24 mouse cellular contexts compared by ENCODE assay signal in the genomic region with DNA sequence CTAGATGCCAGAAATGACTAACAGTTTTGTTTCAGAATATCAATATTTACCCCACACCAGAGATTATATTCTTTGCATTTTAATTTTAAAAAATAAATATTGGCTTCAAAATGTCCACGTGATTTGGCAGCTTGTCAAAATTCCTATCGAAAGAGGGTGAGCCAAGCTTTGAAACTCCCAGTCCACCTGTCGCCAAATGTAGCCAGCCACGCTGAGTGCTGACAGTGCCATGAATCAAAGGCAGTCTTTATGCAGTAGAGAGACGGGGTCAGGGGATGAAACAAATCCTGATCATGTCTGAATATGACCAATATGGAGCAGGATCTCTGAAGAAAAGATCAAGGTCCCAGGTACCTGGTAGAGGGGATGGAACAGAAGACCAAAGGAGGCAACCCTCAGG. TPM values are rescaled to one million over a fixed set of nuclear protein-coding genes. Genes with fewer than 3 reads are reported as not detected.
"Had no signal": no experiment of that assay in that cellular context is flagged by ENCODE, and none has a peak within 500 bp of the region (broad histone marks: within the 10 kb centered on the region; RNA-seq: fewer than 3 reads in every experiment).

No protein-coding gene starts in this region.

- ATAC-seq: midbrain, embryonic 16.5 days had no signal

- H3K36me3 ChIP-seq: midbrain, embryonic 10.5 days; midbrain, embryonic 12.5 days; neural tube, embryonic 13.5 days; neural tube, embryonic 15.5 days had no signal

- H3K27ac ChIP-seq: liver, embryonic 14.5 days; midbrain, embryonic 10.5 days; midbrain, embryonic 12.5 days; neural tube, embryonic 13.5 days; neural tube, embryonic 15.5 days had no signal

- DNase-seq: lung, adult 18-20 months; lung, postnatal 10 days; lung, postnatal 4 days; midbrain, embryonic 14.5 days; retina, postnatal 1 day; right cerebral cortex, adult 18-20 months; right cerebral cortex, postnatal 25 days; right cerebral cortex, postnatal 4 days; spleen, adult 18-20 months; thymus, adult 18-20 months; thymus, postnatal 14 days; thymus, postnatal 36 days had no signal

- H3K9ac ChIP-seq: liver, embryonic 14.5 days; midbrain, embryonic 12.5 days; neural tube, embryonic 13.5 days; neural tube, embryonic 15.5 days had no signal

- H3K9me3 ChIP-seq: midbrain, embryonic 10.5 days; midbrain, embryonic 12.5 days; neural tube, embryonic 13.5 days; neural tube, embryonic 15.5 days had no signal

- H3K4me2 ChIP-seq: midbrain, embryonic 12.5 days; neural tube, embryonic 13.5 days; neural tube, embryonic 15.5 days had no signal

- H3K4me3 ChIP-seq: midbrain, embryonic 10.5 days; midbrain, embryonic 12.5 days; neural tube, embryonic 13.5 days; neural tube, embryonic 15.5 days had no signal

RNA-seq across cellular contexts. Expression of gene Kndc1, which starts 2.7 kb away (rescaled TPM):
- polyA plus RNA-seq: liver, embryonic 16.5 days had no signal

RNA-seq across cellular contexts. Expression of gene Utf1, which starts 51.8 kb away (rescaled TPM):
- polyA plus RNA-seq: liver, embryonic 14.5 days; liver, embryonic 16.5 days; midbrain, embryonic 12.5 days; midbrain, embryonic 14.5 days; midbrain, embryonic 16.5 days; neural tube, embryonic 11.5 days; neural tube, embryonic 13.5 days; neural tube, embryonic 15.5 days; stomach, embryonic 14.5 days; stomach, embryonic 16.5 days had no signal

RNA-seq across cellular contexts. Expression of gene Adgra1, which starts 57.8 kb away (rescaled TPM):
- polyA plus RNA-seq: liver, embryonic 14.5 days; lung, embryonic 16.5 days; thymus, postnatal 0 days had no signal
